Mouse (Mus musculus) ZHBTc4 (cell line): Measurements from ENCODE around the gene Hoxd11.

Experiments
- DNase-seq: peaks from one replicate; pipeline ENCODE4 v3.0.0-alpha.2; 2011; ENCODE audit warnings: low read depth, low spot score

Hoxd11 gene

DNA sequence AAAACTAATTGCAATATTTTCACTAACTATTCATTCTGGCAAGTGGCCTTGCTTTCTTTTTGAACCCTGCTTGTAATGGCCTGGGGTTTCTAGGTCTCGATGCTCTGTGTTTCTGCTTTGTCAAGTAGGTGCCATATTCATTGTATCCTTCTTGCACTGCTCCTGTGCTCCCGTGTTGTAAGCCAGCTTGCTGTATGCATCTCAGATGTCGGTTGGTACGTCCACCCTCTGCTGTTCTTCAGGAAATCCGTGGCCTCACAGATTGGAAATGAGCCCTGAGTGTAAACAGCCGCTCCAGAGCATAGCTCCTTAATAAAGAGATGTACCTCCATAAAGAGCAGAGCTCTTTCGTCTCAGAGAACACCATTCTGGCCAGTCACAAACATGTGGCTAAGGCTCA is 28.2 kb downstream of the Hoxd11 start:
- no peak for DNase-seq

- DNase-seq = no peak
These were observed 29.3 kb downstream of the Hoxd11 start for GRCm38 (mm10) chr2:74708676-74709075.

- DNase-seq = no peak
These were observed 30.4 kb downstream of the Hoxd11 start for GRCm38 (mm10) chr2:74709465-74710419.

- DNase-seq = no peak
These were observed 31.7 kb downstream of the Hoxd11 start for GRCm38 (mm10) chr2:74710929-74711543.

DNA sequence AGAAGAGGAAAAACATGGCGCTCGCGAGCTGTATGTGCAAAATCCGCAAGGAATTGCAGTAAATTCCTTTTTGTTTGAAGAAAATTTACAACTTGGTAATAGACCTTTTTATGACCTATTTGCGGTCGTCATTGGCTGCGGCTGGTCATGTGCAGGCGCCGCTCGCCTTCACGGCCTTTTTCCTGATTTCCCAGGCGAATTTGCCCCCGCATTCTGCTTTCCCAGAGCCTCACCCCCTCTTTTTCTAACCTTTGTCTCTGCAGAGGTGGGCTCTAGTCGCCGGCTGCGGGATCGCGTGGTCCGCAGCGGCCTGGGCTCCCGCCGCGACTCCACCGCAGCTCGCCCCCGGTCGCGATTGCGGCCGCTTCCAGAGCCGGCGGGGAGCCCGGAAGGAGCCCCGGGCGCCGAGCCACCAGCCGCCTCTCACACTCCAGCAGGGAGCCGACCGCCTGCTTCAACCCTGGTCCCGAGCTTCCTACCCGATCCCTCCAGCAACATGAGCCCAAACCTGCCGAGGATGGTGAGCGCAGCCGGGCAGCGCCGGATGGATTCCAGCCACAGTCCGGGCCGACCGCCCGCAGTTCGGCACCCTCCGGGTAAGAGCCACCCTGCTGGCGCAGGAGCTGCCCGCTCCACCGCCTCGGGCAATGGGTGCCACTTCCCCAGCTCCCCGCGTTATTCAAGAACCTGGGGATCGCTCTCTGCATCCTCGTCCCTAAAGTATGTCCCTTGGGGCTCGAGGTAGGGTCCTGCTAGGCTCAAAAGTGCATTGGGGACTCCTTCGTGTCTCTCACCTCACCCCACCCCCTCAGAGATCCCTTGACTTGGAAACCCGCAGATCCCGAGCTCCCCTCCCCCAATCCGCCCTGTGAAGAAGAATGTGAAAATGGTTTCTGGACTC is 32.6 kb downstream of the Hoxd11 start, which contains the start of the genes Hoxd3 and Hoxd4:
Gene Hoxd3, plus strand, starts transcription at position 207 of the 901 bp plus-strand sequence.
Gene Hoxd4, plus strand, starts transcription at position 209 of the 901 bp plus-strand sequence.
- DNase-seq = peak; percentile 78

DNA sequence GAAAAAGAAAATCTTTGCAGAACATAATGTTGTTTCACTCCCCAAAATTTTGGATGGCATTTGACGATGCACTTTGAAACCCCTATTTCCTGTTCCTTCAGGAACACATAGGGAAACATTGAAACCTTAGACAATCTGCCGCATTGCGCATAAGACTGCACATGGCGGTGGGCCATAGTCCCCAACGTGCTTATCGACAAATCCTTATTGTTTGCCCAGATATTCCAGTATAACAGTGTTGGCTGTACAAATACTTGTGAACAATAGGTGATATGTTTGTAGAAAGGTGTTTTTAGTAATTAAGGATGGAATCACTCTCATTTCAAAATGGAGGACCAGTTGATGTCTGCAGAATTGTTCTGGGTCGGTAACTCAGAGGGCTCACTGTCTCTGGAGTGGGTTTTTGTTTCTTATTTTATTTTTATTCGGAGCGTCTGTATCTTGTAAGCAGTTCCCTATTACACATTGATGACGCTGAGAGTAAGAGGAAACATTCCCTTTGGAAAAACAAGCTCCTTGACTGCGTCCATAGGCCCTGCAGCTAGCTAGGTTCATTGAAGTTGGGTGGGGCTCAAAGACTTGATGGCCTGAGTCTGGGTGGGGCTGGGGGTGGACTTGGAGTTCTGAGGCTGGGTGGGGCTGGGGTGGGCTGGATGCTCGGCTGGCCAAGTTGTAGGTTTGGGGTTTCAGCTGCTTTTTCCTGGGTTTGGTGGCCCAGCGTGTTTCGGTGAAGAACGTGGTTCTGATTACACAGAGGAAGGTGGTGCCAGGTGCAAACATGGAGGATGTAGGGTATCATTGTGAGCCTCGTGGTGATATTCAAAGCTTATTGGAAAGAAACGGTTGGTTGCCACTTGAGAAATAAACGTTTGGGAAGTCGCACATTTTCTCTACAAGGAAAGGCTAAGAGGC is 34.1 kb downstream of the Hoxd11 start:
- DNase-seq = no peak

- no peak for DNase-seq
These were observed 34.9 kb downstream of the Hoxd11 start for GRCm38 (mm10) chr2:74714156-74714789.

GRCm38 (mm10) chr2:74714881-74715280 is 35.5 kb downstream of the Hoxd11 start:
- DNase-seq = no peak

DNA sequence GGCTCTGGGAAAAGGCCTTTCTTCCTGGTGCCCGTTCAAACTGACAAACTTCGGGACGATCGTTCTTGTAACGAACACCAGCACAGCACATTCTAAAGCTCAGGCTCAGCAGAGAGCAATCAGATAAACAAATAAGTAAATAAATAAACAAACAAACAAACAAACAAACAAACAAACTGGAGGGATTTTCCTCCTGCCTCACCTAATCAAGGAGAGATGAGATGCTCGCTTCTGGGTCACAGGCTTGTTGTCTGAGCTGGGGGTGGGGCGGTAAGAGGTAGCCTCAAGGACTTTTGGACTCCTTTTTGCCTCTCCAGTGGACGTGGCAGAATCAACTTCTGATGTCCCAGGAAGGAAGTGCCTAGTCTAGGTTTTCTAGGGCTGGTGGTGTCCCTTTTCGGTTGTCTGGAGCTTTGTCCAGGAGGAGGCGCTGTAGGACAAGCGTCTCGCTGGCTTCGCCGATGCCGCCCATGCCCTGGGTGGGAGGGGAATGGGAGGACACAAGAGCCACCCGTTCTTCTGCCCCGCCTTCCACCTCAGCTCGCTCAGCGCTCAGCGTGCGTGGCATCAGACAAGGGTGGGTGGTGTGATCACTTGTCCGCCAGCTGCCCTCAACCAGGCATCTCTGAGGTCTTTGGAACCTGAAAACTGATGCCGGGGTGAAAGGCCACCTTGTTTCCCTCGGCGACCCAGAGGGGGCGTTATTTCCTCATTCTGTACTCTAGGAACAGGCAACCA is 36.3 kb downstream of the Hoxd11 start:
- peak; percentile 94 for DNase-seq

DNA sequence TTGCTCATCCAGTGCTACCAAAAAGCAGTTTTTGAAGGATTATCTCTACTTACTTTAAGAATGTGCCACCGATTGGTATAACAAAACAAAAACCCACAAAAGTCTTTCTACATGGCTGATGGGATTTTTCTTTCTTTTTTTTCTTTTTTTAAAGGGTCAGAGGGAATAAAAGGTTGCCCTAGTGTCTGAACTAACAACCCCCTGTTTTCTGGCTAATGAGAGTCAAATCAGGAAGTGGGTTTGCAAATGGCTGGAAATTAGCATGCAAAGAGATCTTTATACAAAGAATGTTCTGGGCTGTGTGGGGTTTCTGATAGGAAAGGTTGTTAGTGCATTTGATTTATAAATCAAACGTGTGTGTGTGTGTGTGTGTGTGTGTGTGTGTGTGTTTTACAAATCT is 41.0 kb downstream of the Hoxd11 start:
- no peak for DNase-seq

- DNase-seq = no peak
These were observed 41.7 kb downstream of the Hoxd11 start for GRCm38 (mm10) chr2:74720955-74721491.

DNA sequence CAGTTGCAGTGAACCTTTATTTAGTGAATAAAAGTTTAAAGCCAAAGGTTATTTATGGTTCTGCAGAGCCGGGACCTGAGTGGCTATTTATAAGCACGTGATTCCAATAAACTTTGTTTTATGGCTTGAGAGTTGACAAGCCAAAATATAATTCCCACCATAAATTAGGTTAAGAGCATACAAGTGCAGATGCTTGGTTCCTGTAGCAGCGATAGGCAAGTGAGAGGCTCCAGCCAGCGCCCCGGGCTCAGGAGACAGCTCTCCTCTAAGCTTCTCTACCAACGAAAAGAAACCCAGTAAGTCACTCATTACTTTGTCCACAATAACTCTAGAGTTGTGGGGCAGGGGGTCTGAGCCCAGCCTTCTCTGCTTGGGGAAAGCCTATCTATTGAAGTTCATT is 42.5 kb downstream of the Hoxd11 start:
- no peak for DNase-seq

DNA sequence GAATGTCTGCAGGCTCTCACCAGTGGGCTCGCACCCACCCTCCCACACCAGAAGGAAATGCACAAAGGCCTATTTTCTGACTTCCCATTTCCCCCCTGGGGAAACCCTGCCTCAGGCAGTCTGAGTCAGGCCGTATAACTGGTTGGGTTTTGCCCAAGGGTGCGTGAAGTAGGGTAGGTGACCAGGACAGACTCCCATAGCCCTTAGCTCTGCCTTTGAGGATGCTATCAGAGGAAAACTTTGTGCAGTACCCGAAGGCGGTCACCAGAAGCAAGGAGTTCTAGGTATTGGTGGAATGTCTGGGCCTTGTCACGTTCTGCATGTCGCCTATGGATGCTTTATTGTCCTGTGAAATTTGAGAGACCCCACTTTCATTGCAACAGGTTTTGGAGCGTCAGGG is 43.6 kb downstream of the Hoxd11 start:
- no peak for DNase-seq

DNA sequence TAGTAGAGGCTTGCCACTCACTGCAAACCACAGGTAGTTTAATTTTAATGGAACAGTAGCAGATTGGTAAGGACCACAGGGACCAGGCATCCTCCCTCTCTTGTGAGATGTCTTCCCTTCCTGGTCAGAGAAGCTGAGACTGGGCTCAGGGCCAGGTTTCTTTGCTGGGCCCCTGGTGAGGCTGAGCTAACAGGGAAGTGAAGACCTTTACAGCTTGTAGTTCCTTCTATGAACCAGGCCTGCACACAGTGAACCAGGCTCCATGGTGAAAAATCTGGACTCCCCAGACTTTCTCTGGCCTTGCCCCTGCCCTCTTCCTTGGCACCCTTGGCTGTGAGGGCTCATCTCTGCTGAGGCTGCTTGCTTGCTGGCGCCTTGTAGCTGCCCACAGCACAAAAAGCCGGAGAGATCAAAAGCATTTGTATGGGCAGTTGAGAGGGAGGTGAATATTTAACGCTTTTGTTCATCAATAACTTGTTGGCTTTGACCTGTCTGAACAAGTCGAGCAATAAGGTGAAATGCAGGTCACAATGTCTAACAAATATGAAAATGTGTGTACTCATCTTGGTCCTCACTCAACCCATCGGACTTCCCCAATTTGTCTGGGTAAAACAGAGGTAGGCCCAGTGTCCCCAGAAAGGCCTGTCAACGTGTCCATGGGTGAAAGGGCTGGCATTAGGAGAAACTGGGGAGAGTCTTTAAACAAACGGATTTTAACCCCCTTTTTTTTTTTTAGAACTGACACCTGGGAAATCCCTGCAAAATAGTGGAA is 45.1 kb downstream of the Hoxd11 start:
- no peak for DNase-seq

- no peak for DNase-seq
These were observed 45.8 kb downstream of the Hoxd11 start for GRCm38 (mm10) chr2:74725171-74725570.

DNA sequence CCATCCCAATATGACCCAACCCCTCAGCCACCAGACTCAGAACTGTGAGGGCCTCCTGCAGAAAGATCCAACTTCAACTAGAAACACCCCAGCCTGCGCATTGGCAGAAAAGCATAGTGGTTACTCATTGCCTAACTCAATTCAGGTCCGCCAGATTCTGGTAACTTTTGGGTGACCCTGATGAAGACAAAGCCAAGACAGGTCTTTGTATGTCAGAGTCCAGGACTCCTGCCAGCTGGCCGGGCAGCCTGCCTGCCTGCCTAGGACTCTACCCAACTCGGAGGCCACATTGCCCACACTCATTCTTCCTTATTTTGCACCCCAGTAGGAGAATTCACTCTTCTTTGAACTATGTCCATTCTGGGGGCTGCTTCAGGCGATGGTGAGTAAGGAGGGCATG is 47.2 kb downstream of the Hoxd11 start, which contains the start of gene Gm28230:
Gene Gm28230, plus strand, starts transcription at position 178 of the 400 bp plus-strand sequence.
- no peak for DNase-seq

- no peak for DNase-seq
These were observed 47.7 kb downstream of the Hoxd11 start for GRCm38 (mm10) chr2:74726973-74727639.
